Mouse (Mus musculus) hindbrain, embryonic 10.5 days (tissue): Measurements from ENCODE around the gene Oprm1. TPM values are rescaled to one million over a fixed set of nuclear protein-coding genes. Genes with fewer than 3 reads are reported as not detected.
"Not testable (repeated sequence)": the region's sequence is repeated elsewhere in the genome, so short reads cannot be mapped to it uniquely, and the experiment has no call there.

Experiments used
- DNase-seq: peaks from one replicate; pipeline ENCODE4 v3.0.0-alpha.2; 2017; ENCODE audit warnings: low spot score
- H3K27ac ChIP-seq: fragments of 300-500 bp; sonication (generic); 2 replicates; pipeline ENCODE4 v1.5.1; 2016; ENCODE audit warnings: mild to moderate bottlenecking, moderate library complexity
- H3K27me3 ChIP-seq: fragments of 300-500 bp; sonication (generic); 2 replicates; pipeline ENCODE4 v1.6.1; 2016; ENCODE audit warnings: mild to moderate bottlenecking; ENCODE audit not compliant: poor library complexity, insufficient read depth, severe bottlenecking
- H3K36me3 ChIP-seq: fragments of 300-500 bp; sonication (generic); 2 replicates; pipeline ENCODE4 v1.6.1; 2016; ENCODE audit warnings: mild to moderate bottlenecking, moderate library complexity
- H3K4me1 ChIP-seq: fragments of 300-500 bp; sonication (generic); replicated peaks from 2 replicates; pipeline ENCODE4 v1.6.1; 2016; ENCODE audit warnings: mild to moderate bottlenecking
- H3K4me3 ChIP-seq: fragments of 300-500 bp; sonication (generic); 2 replicates; pipeline ENCODE4 v1.5.1; 2016; ENCODE audit warnings: mild to moderate bottlenecking, moderate library complexity
- H3K9me3 ChIP-seq: fragments of 300-500 bp; sonication (generic); 2 replicates; pipeline ENCODE4 v1.6.1; 2016; ENCODE audit warnings: mild to moderate bottlenecking, moderate library complexity
- WGBS: fragments of 180-500 bp; shearing (Covaris S2); methylation state at CpG from one replicate; pipeline ENCODE4 v1.1.7; 2016; 5-methylcytosine and 5-hydroxymethylcytosine counted together
- polyA plus RNA-seq: library from polyadenylated mRNA; unstranded; fragments of >200 nt; fragmentation: Nextera tagmentation; extraction: Ambion mirVana; gene quantifications from 2 replicates; pipeline ENCODE4 v1.2.1, GENCODE M21; 2016

The Oprm1 gene
- polyA plus RNA-seq, 1 experiment from 2014 or later = not detected

GRCm38 (mm10) chr10:6855812-6856211 is 97.5 kb downstream of the Oprm1 start:
- Histone ChIP-seq H3K4me3 (no peak overlapping the region), H3K4me1 (no peaks in the 10 kb centered on the region), H3K36me3 (no peaks in the 10 kb centered on the region), H3K27ac (no peak overlapping the region), H3K27me3 (no peaks in the 10 kb centered on the region), H3K9me3 (no peaks in the 10 kb centered on the region)
- DNase-seq = no peak
- WGBS = 67% methylated on average over 3 of the region's 3 CpGs

DNA sequence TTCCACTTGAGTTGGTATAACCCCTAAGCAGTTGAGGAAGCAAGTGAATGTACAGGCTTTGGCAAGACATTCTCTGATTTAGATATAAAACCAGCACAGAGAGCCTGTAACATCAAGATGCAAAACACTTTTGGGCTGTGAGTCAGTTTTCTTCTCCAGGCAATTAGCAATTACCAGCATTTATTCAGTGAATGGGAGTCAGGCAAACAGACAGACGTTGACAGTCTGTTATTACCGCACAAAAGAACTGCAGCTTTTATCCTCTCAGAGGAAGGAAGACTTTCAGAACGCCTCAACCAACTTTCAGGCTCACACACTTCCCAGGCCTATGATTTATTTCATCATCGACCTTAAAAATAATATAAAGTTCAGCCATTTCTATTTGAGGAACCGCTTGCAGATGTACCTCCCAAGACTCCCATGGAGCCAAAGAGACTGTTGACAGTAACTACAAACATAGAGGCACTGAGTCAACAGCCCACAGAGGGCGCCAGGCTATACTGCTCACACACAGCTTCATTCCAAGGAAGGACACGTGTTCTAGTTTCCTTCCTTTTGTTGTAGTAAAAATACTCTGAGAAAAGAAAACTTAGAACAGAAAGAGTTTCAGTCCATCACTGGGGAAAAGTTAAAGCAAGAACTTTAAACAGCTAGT is 113.2 kb downstream of the Oprm1 start:
- Histone ChIP-seq H3K27me3 (no peaks in the 10 kb centered on the region), H3K4me3 (no peak overlapping the region), H3K4me1 (no peaks in the 10 kb centered on the region), H3K27ac (no peak overlapping the region), H3K9me3 (peaks cover 17% of the 10 kb centered on the region), H3K36me3 (no peaks in the 10 kb centered on the region)
- DNase-seq = no peak
- WGBS = 83% methylated on average over 7 of the region's 7 CpGs

DNA sequence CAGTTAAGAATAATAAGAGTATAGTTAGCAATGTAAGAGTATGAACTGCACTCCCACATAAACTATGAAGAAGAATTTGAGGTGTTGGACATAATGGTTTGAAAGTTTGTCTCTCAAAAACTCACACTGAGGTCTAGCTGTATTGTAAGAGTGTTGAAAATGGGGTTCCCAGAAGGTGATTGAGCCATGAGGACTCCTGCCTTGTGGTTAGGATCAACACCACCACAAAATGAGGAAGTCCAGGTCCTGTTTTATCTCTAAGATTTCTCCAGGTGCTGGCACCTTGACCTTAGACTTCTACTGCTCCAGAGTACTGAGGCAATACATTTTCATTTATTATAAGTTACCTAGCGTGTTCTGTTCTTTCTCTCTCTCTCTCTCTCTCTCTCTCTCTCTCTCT is 115.6 kb downstream of the Oprm1 start:
- DNase-seq = no peak
- Histone ChIP-seq H3K27me3 (no peaks in the 10 kb centered on the region), H3K4me1 (no peaks in the 10 kb centered on the region), H3K9me3 (peaks cover 7% of the 10 kb centered on the region), H3K36me3 (no peaks in the 10 kb centered on the region), H3K27ac (no peak overlapping the region), H3K4me3 (no peak overlapping the region)
- WGBS = 82% methylated on average over 1 of the region's 1 CpGs

- Histone ChIP-seq H3K27me3 (no peaks in the 10 kb centered on the region), H3K27ac (no peak overlapping the region), H3K36me3 (no peaks in the 10 kb centered on the region), H3K4me3 (no peak overlapping the region), H3K9me3 (0 out of 2 replicates have a peak, but pooled peaks cover 2% of the 10 kb centered on the region), H3K4me1 (no peaks in the 10 kb centered on the region)
- WGBS = 85% methylated on average over 2 of the region's 2 CpGs
- DNase-seq = no peak
These were observed 120.1 kb downstream of the Oprm1 start for GRCm38 (mm10) chr10:6878276-6878881.

DNA sequence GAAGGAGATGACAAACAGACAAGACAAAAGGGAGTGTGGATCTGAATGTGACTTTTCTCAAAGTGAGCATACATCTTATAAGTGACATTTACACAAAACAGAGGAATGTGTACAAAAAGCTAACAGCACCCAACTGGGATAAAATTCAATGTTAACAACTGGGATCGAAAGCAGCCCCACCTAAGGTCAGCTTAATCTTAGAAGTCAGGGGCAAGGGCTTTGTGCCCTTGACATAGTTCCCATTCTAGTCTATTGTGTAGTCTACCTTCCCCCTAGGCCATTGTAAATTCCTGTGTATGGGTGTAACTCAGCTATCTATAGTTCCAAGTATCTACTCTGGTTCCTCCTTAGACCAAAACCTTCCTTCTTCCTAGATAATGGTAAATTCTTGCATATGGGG is 123.7 kb downstream of the Oprm1 start:
- not testable (repeated sequence) for H3K36me3 ChIP-seq, H3K27ac ChIP-seq, H3K4me3 ChIP-seq, H3K9me3 ChIP-seq, H3K4me1 ChIP-seq, DNase-seq, H3K27me3 ChIP-seq
- 93% methylated on average over 1 of the region's 1 CpGs for WGBS

- 0 out of 2 replicates have a peak, but pooled peaks cover 2% of the 10 kb centered on the region for H3K9me3 ChIP-seq
- no peaks in the 10 kb centered on the region for H3K27me3 ChIP-seq
- H3K4me1 ChIP-seq = no peaks in the 10 kb centered on the region
- no peak overlapping the region for H3K4me3 ChIP-seq
- 0% methylated on average over 1 of the region's 1 CpGs for WGBS
- DNase-seq = no peak
- H3K36me3 ChIP-seq = no peaks in the 10 kb centered on the region
- no peak overlapping the region for H3K27ac ChIP-seq
These were observed 127.2 kb downstream of the Oprm1 start for GRCm38 (mm10) chr10:6885460-6885859.

- 77% methylated on average over 5 of the region's 5 CpGs for WGBS
- no peaks in the 10 kb centered on the region for H3K9me3 ChIP-seq
- H3K27ac ChIP-seq = no peak overlapping the region
These were observed 131.4 kb downstream of the Oprm1 start for GRCm38 (mm10) chr10:6889640-6890245.

GRCm38 (mm10) chr10:6890348-6891009 is 132.2 kb downstream of the Oprm1 start:
- WGBS = 79% methylated on average over 5 of the region's 5 CpGs
- H3K36me3 ChIP-seq = no peaks in the 10 kb centered on the region
- H3K27me3 ChIP-seq = no peaks in the 10 kb centered on the region
- H3K9me3 ChIP-seq = no peaks in the 10 kb centered on the region
- no peak overlapping the region for H3K4me3 ChIP-seq
- DNase-seq = no peak
- H3K27ac ChIP-seq = no peak overlapping the region
- H3K4me1 ChIP-seq = no peaks in the 10 kb centered on the region

More at GRCm38 (mm10) chr10:6889640-6890245, 131.4 kb downstream of the Oprm1 start:
- Histone ChIP-seq H3K36me3 (no peaks in the 10 kb centered on the region), H3K27me3 (no peaks in the 10 kb centered on the region), H3K4me1 (no peaks in the 10 kb centered on the region), H3K4me3 (no peak overlapping the region)
- DNase-seq = no peak

- Histone ChIP-seq H3K36me3 (no peaks in the 10 kb centered on the region), H3K4me1 (no peaks in the 10 kb centered on the region), H3K27ac (no peak overlapping the region), H3K4me3 (no peak overlapping the region), H3K9me3 (no peaks in the 10 kb centered on the region), H3K27me3 (no peaks in the 10 kb centered on the region)
- no peak for DNase-seq
- 77% methylated on average over 3 of the region's 3 CpGs for WGBS
These were observed 137.5 kb downstream of the Oprm1 start for GRCm38 (mm10) chr10:6895796-6896195.

GRCm38 (mm10) chr10:6896659-6897303 is 138.5 kb downstream of the Oprm1 start:
- no peaks in the 10 kb centered on the region for H3K27me3 ChIP-seq
- WGBS = 81% methylated on average over 3 of the region's 3 CpGs
- H3K4me1 ChIP-seq = no peaks in the 10 kb centered on the region
- H3K27ac ChIP-seq = no peak overlapping the region
- no peak overlapping the region for H3K4me3 ChIP-seq
- no peaks in the 10 kb centered on the region for H3K36me3 ChIP-seq
- H3K9me3 ChIP-seq = no peaks in the 10 kb centered on the region
- DNase-seq = no peak

DNA sequence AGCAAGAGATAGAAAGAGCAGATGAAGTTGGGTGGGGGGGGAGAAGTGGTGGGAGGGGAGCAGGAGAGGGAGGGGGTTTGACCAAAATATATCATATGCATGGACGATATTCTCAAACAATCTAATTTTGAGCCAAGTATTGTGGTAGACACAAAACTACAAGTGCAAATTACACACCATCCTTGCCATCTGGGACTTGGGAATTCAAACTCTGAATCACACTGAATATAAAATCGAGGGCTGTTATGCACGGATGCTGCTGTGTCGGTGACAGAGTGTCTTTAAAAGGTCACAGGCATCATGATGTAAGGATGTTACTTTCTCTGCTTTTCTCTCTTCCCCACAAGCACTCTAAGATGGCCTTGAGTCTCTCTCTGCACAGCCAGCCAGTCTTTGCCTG is 141.8 kb downstream of the Oprm1 start:
- H3K4me1 ChIP-seq = no peaks in the 10 kb centered on the region
- DNase-seq = no peak
- H3K9me3 ChIP-seq = no peaks in the 10 kb centered on the region
- no peak overlapping the region for H3K27ac ChIP-seq
- no peaks in the 10 kb centered on the region for H3K36me3 ChIP-seq
- no peaks in the 10 kb centered on the region for H3K27me3 ChIP-seq
- no peak overlapping the region for H3K4me3 ChIP-seq
- 85% methylated on average over 4 of the region's 4 CpGs for WGBS

DNA sequence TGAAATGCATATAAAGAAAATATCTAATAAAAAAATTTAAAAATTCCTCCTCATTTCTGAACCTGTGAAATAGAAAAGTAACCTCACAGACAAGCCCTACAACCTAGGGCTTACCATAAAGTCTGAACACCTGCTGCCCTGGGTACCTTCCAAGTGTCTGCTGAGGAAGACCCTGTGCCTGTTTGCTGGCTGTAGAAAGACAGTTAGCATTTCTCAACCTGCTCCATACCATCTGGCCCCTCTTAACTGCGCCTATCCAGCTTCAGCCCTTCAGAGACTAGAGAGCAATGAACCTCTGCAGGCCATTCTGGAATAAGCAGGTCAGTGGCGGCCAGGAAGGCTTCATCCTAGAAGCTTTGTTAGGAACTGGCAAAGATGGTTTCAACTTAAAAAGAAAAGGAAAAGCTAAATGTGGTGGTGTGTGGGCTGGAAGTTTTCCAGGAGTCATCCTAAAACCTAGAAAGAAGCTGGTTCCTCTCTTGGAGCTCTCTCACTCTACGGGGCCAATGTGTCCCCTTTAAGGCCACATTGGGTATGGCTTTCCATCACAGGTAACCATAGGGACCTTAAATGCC is 143.6 kb downstream of the Oprm1 start:
- no peak overlapping the region for H3K27ac ChIP-seq

More for the DNA sequence above, 143.6 kb downstream of the Oprm1 start:
- WGBS = 92% methylated on average over 3 of the region's 3 CpGs
- Histone ChIP-seq H3K36me3 (no peaks in the 10 kb centered on the region), H3K4me3 (no peak overlapping the region), H3K4me1 (no peaks in the 10 kb centered on the region), H3K9me3 (no peaks in the 10 kb centered on the region), H3K27me3 (no peaks in the 10 kb centered on the region)
- no peak for DNase-seq
